Mouse (Mus musculus) macrophage (primary cell): Measurements from ENCODE around the gene Pcyt2. TPM values are rescaled to one million over a fixed set of nuclear protein-coding genes. Genes with fewer than 3 reads are reported as not detected.

Experiments used
- H3K27ac ChIP-seq: fragments of 350-480 bp; formaldehyde crosslinking; 2 replicates; pipeline ENCODE4 v1.9.0; 2021
- H3K36me3 ChIP-seq: fragments of 350-480 bp; formaldehyde crosslinking; 2 replicates; pipeline ENCODE4 v1.9.0; 2021; ENCODE audit errors: inconsistent target
- H3K4me3 ChIP-seq: fragments of 350-480 bp; formaldehyde crosslinking; 2 replicates; pipeline ENCODE4 v1.9.0; 2021; ENCODE audit errors: inconsistent target
- H3K79me2 ChIP-seq: fragments of 350-480 bp; formaldehyde crosslinking; 2 replicates; pipeline ENCODE4 v1.9.0; 2021; ENCODE audit errors: inconsistent target
- WGBS: methylation state at CpG from one replicate; pipeline ENCODE4 v1.1.7; 2026; ENCODE audit warnings: inconsistent platforms; ENCODE audit not compliant: missing documents; 5-methylcytosine and 5-hydroxymethylcytosine counted together
- polyA plus RNA-seq: library from polyadenylated mRNA; stranded (reverse); fragments of 250-400 nt; gene quantifications from 3 replicates; pipeline ENCODE4 v1.2.4, GENCODE M21; 2018; ENCODE audit warnings: inconsistent platforms
- total RNA-seq, 78 experiments: library from RNA; depleted of rRNA; stranded (reverse); fragments of 250-400 nt; gene quantifications; 1 replicate in 9 of 78; 2 replicates in 24 of 78; 3 replicates in 43 of 78; 4 replicates in 2 of 78; pipeline ENCODE4 v1.2.4; 2018; ENCODE audit warnings: inconsistent platforms in 56 of 78

Pcyt2 gene
- 100 to 1,000 TPM; 136 to 537 (median 250) TPM for total RNA-seq (2018; cell fraction: chromatin; rRNA removed)
- total RNA-seq (2018; cell fraction: cytosol; rRNA removed) = 10 to 100 TPM; 15.5 to 47.5 (median 25.2) TPM
- 100 to 1,000 TPM in 23 of 26 experiments, 10 to 100 TPM in 3; 67.5 to 355 (median 144) TPM for total RNA-seq (2018; cell fraction: nucleus; rRNA removed)
- polyA plus RNA-seq = 23.8 to 69.4 TPM (median 36.2 TPM) in 3 replicates

GRCm38 (mm10) chr11:120617519-120618112 is at the start of gene Pcyt2:
TSS of gene Pcyt2 (minus strand) at chr11:120617936.
- Histone ChIP-seq H3K79me2 (peaks cover 64% of the 10 kb centered on the region), H3K27ac (peak within 1 kb of the TSS; percentile 84), H3K4me3 (peak within 1 kb of the TSS; percentile 94), H3K36me3 (peaks cover 58% of the 10 kb centered on the region)
- WGBS = under 1% methylated on average over 55 of the region's 56 CpGs

- Histone ChIP-seq H3K27ac (no peak overlapping the region), H3K4me3 (no peak overlapping the region), H3K79me2 (no peaks in the 10 kb centered on the region), H3K36me3 (no peaks in the 10 kb centered on the region)
- WGBS = 86% methylated on average over 3 of the region's 3 CpGs
Measured at GRCm38 (mm10) chr11:120666617-120667016, 48.9 kb upstream of the Pcyt2 start.

GRCm38 (mm10) chr11:120665406-120665805 is 47.7 kb upstream of the Pcyt2 start:
- Histone ChIP-seq H3K27ac (no peak overlapping the region), H3K4me3 (no peak overlapping the region), H3K79me2 (no peaks in the 10 kb centered on the region), H3K36me3 (no peaks in the 10 kb centered on the region)
- WGBS = 94% methylated on average over 3 of the region's 3 CpGs

GRCm38 (mm10) chr11:120663714-120664113 is 46.0 kb upstream of the Pcyt2 start:
- 96% methylated on average over 5 of the region's 5 CpGs for WGBS
- no peaks in the 10 kb centered on the region for H3K79me2 ChIP-seq
- H3K36me3 ChIP-seq = no peaks in the 10 kb centered on the region
- H3K27ac ChIP-seq = no peak overlapping the region
- H3K4me3 ChIP-seq = no peak overlapping the region

GRCm38 (mm10) chr11:120662759-120663158 is 45.0 kb upstream of the Pcyt2 start:
- Histone ChIP-seq H3K4me3 (no peak overlapping the region), H3K79me2 (no peaks in the 10 kb centered on the region), H3K36me3 (no peaks in the 10 kb centered on the region), H3K27ac (no peak overlapping the region)
- 88% methylated on average over 6 of the region's 6 CpGs for WGBS

- no peaks in the 10 kb centered on the region for H3K36me3 ChIP-seq
- H3K4me3 ChIP-seq = no peak within 1 kb of the TSS
- H3K27ac ChIP-seq = no peak within 1 kb of the TSS
- no peaks in the 10 kb centered on the region for H3K79me2 ChIP-seq
- WGBS = 6% methylated on average over 30 of the region's 35 CpGs
Measured at GRCm38 (mm10) chr11:120661076-120661460, 43.3 kb upstream of the Pcyt2 start, which contains the start of gene Notum. TSS of gene Notum (minus strand) at chr11:120661175.

GRCm38 (mm10) chr11:120660301-120661075 is 42.8 kb upstream of the Pcyt2 start:
- H3K27ac ChIP-seq = no peak overlapping the region
- H3K36me3 ChIP-seq = no peaks in the 10 kb centered on the region
- no peaks in the 10 kb centered on the region for H3K79me2 ChIP-seq
- no peak overlapping the region for H3K4me3 ChIP-seq
- WGBS = 1% methylated on average over 92 of the region's 95 CpGs

- no peak overlapping the region for H3K4me3 ChIP-seq
- no peak overlapping the region for H3K27ac ChIP-seq
- no peaks in the 10 kb centered on the region for H3K79me2 ChIP-seq
- H3K36me3 ChIP-seq = no peaks in the 10 kb centered on the region
- 9% methylated on average over 49 of the region's 50 CpGs for WGBS
Measured at GRCm38 (mm10) chr11:120659509-120660300, 42.0 kb upstream of the Pcyt2 start.

- H3K36me3 ChIP-seq = no peaks in the 10 kb centered on the region
- H3K79me2 ChIP-seq = no peaks in the 10 kb centered on the region
- H3K4me3 ChIP-seq = no peak overlapping the region
- 4% methylated on average over 22 of the region's 24 CpGs for WGBS
- H3K27ac ChIP-seq = no peak overlapping the region
Measured at GRCm38 (mm10) chr11:120658876-120659410, 41.2 kb upstream of the Pcyt2 start.

GRCm38 (mm10) chr11:120657301-120657700 is 39.6 kb upstream of the Pcyt2 start:
- Histone ChIP-seq H3K4me3 (no peak overlapping the region), H3K79me2 (no peaks in the 10 kb centered on the region), H3K36me3 (no peaks in the 10 kb centered on the region), H3K27ac (no peak overlapping the region)
- 92% methylated on average over 4 of the region's 4 CpGs for WGBS

GRCm38 (mm10) chr11:120654741-120655140 is 37.0 kb upstream of the Pcyt2 start:
- no peak overlapping the region for H3K27ac ChIP-seq
- H3K4me3 ChIP-seq = no peak overlapping the region
- 97% methylated on average over 3 of the region's 3 CpGs for WGBS
- no peaks in the 10 kb centered on the region for H3K79me2 ChIP-seq
- H3K36me3 ChIP-seq = no peaks in the 10 kb centered on the region

GRCm38 (mm10) chr11:120651872-120652271 is 34.1 kb upstream of the Pcyt2 start:
- Histone ChIP-seq H3K4me3 (no peak overlapping the region), H3K79me2 (no peaks in the 10 kb centered on the region), H3K27ac (no peak overlapping the region), H3K36me3 (no peaks in the 10 kb centered on the region)
- 95% methylated on average over 3 of the region's 3 CpGs for WGBS

GRCm38 (mm10) chr11:120648001-120648476 is 30.3 kb upstream of the Pcyt2 start, which contains the start of gene Myadml2:
TSS of gene Myadml2 (minus strand) at chr11:120648158.
- 8% methylated on average over 13 of the region's 13 CpGs for WGBS
- Histone ChIP-seq H3K27ac (peak within 1 kb of the TSS; percentile 19; the same call in 1 of the 2 replicates), H3K4me3 (peak within 1 kb of the TSS; percentile 18; the same call in 1 of the 2 replicates), H3K79me2 (no peaks in the 10 kb centered on the region), H3K36me3 (no peaks in the 10 kb centered on the region)
